Mouse (Mus musculus): ENCODE data around the gene Rassf4.

- TF ChIP-seq POLR2A (IDR thresholded peaks at IDR 0.05; ENCODE audit: low read depth, low read length): no peak
- TF ChIP-seq CTCF (IDR thresholded peaks at IDR 0.05; ENCODE audit: borderline replicate concordance, insufficient read depth, low read length): no peak
Measured at GRCm38 (mm10) chr6:116644335-116644734, 29.4 kb downstream of the Rassf4 start.

Data from embryonic fibroblast, embryonic 13.5 days (primary cell).